Mouse (Mus musculus): Measurements from ENCODE around the gene Tmem8b. TPM values are rescaled to one million over a fixed set of nuclear protein-coding genes. Genes with fewer than 3 reads are reported as not detected.

Gene Tmem8b
- polyA plus RNA-seq, 1 experiment from 2014 or later: 5.6 TPM

DNA sequence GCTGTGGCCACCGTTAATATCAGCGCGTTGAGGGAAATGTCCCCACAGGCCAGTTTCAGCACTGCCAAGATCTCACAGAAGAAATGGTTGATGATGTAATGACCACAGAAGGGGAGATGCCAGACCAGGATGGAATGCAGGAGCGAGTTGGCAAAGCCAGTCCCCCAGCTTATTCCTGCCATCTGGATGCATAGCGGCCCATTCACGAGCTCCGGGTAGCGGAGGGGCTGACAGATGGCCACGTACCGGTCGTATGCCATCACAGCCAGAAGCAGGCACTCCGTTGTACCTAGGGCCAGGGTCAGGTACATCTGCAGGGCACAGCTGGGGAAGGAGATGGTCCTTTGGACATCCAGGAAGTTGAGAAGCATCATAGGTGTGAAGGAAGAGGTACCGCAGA, 27.8 kb downstream of the Tmem8b start:
- 64% methylated on average over 13 of the region's 13 CpGs for WGBS
- DNase-seq (ENCODE audit: low spot score) (peak; percentile 47), ATAC-seq (peak; percentile 46; the same call in 1 of the 2 replicates)
- Histone ChIP-seq H3K27me3 (replicated peaks; ENCODE audit: control insufficient read depth, insufficient read depth, low read length) (no peaks in the 10 kb centered on the region), H3K4me2 (ENCODE audit: low read length) (no peak overlapping the region), H3K36me3 (ENCODE audit: control insufficient read depth, insufficient read depth, low read length) (no peaks in the 10 kb centered on the region), H3K9me3 (replicated peaks; ENCODE audit: control insufficient read depth, low read length) (no peaks in the 10 kb centered on the region), H3K4me3 (ENCODE audit: low read depth, low read length) (no peak overlapping the region), H3K4me1 (ENCODE audit: control insufficient read depth, insufficient read depth, low read length) (no peaks in the 10 kb centered on the region), H3K27ac (ENCODE audit: low read depth, low read length) (no peak overlapping the region), H3K9ac (ENCODE audit: low read length) (no peak overlapping the region)

DNA sequence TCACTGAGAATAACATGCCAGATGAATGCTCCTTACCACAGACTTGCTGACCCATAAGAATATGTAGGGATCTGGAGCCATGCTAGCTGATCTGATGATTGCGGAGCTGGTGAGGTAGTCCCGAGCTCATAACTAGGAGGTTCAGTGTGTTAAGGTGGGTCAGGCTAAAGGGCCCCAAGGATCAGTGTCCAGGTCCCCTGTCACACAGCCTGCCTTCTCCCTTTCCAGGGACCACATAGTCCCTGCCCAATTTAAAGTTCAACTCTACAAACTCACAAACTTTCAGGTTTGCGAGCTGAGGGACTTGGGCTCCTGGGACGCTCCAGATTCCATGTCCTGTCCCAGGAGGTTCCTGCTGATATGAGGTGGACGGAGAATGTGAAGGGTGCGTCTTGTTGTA, 31.9 kb downstream of the Tmem8b start, which contains the start of gene Olfr70:
Olfr70 (minus strand) TSS at position 101 of the 400 bp plus-strand sequence.
- Histone ChIP-seq H3K4me1 (ENCODE audit: control insufficient read depth, insufficient read depth, low read length) (no peaks in the 10 kb centered on the region), H3K4me3 (ENCODE audit: low read depth, low read length) (no peak within 1 kb of the TSS), H3K36me3 (ENCODE audit: control insufficient read depth, insufficient read depth, low read length) (no peaks in the 10 kb centered on the region), H3K4me2 (ENCODE audit: low read length) (no peak within 1 kb of the TSS), H3K27ac (ENCODE audit: low read depth, low read length) (no peak within 1 kb of the TSS), H3K9ac (ENCODE audit: low read length) (no peak within 1 kb of the TSS), H3K27me3 (replicated peaks; ENCODE audit: control insufficient read depth, insufficient read depth, low read length) (no peaks in the 10 kb centered on the region), H3K9me3 (replicated peaks; ENCODE audit: control insufficient read depth, low read length) (no peaks in the 10 kb centered on the region)
- WGBS: 92% methylated on average over 6 of the region's 6 CpGs
- no peak for ATAC-seq
- no peak for DNase-seq (ENCODE audit: low spot score)

DNA sequence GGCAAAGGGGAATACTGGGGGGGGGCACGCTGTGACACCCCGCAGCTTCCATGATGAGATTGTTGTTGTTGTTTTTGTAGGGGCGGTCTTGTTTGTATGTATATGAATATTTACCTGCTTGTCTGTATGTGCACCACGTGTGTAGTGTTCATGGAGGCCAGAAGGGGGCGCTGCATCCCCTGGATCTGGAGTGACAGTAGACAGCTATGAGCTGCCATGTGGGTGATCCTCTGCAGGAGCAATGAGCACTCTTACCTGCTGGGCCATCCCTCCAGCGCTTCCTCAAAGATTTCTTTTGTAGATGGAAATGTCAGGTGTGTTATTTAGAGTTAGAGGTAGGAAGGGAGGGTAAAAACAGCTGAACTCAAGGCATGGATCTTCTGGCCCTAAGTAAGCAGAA, 34.7 kb downstream of the Tmem8b start:
- no peaks in the 10 kb centered on the region for H3K9me3 ChIP-seq (replicated peaks; ENCODE audit: control insufficient read depth, low read length)
- DNase-seq (ENCODE audit: low spot score) (no peak), ATAC-seq (no peak)
- H3K36me3 ChIP-seq (ENCODE audit: control insufficient read depth, insufficient read depth, low read length): no peaks in the 10 kb centered on the region
- 78% methylated on average over 6 of the region's 6 CpGs for WGBS
- no peak overlapping the region for H3K9ac ChIP-seq (ENCODE audit: low read length)
- no peak overlapping the region for H3K4me3 ChIP-seq (ENCODE audit: low read depth, low read length)
- no peak overlapping the region for H3K4me2 ChIP-seq (ENCODE audit: low read length)
- no peaks in the 10 kb centered on the region for H3K27me3 ChIP-seq (replicated peaks; ENCODE audit: control insufficient read depth, insufficient read depth, low read length)
- no peaks in the 10 kb centered on the region for H3K4me1 ChIP-seq (ENCODE audit: control insufficient read depth, insufficient read depth, low read length)
- no peak overlapping the region for H3K27ac ChIP-seq (ENCODE audit: low read depth, low read length)

DNA sequence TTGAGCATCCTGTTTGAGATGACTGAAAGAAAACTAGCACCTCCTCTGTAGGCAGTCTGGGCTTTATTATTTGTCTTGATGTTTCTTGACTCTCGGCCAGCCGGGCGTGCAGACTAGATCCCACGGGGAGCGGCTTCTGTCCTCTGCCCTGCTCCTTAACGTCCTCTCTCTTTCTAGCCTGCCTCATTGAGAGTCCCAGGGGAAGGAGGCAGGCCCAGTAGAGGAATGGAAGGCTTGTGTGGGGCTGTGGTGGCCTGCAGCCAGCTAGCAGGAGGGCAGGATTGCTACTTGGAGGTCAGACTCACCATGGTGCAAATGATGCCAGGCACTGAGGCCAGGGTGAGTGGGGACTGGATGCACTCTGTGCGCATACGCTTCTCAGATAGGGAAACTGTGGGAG, 35.1 kb downstream of the Tmem8b start:
- no peak overlapping the region for H3K4me2 ChIP-seq (ENCODE audit: low read length)
- H3K4me3 ChIP-seq (ENCODE audit: low read depth, low read length): no peak overlapping the region
- H3K27me3 ChIP-seq (replicated peaks; ENCODE audit: control insufficient read depth, insufficient read depth, low read length): no peaks in the 10 kb centered on the region
- no peaks in the 10 kb centered on the region for H3K4me1 ChIP-seq (ENCODE audit: control insufficient read depth, insufficient read depth, low read length)
- WGBS: 85% methylated on average over 8 of the region's 8 CpGs
- no peak overlapping the region for H3K9ac ChIP-seq (ENCODE audit: low read length)
- H3K36me3 ChIP-seq (ENCODE audit: control insufficient read depth, insufficient read depth, low read length): no peaks in the 10 kb centered on the region
- H3K27ac ChIP-seq (ENCODE audit: low read depth, low read length): no peak overlapping the region
- DNase-seq (ENCODE audit: low spot score) (no peak), ATAC-seq (no peak)
- H3K9me3 ChIP-seq (replicated peaks; ENCODE audit: control insufficient read depth, low read length): no peaks in the 10 kb centered on the region

DNA sequence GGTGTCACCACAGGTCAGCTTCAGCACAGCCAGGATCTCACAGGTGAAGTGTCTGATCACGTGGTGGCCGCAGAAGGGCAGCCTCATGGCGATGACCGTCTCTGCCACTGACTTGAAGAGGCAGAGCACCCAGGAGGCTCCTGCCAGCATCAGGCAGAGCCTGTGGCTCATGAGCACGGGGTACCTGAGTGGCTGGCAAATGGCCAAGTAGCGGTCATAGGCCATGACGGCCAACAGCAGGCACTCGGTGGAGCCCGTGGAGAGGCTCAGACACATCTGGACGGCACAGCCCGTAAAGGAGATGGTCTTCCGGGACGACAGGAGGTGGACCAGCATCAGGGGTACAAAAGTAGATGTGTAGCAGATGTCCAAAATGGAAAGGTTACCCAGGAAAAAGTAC, 37.2 kb downstream of the Tmem8b start:
- Histone ChIP-seq H3K27ac (ENCODE audit: low read depth, low read length) (no peak overlapping the region), H3K9ac (ENCODE audit: low read length) (no peak overlapping the region), H3K9me3 (replicated peaks; ENCODE audit: control insufficient read depth, low read length) (no peaks in the 10 kb centered on the region), H3K4me1 (ENCODE audit: control insufficient read depth, insufficient read depth, low read length) (no peaks in the 10 kb centered on the region), H3K4me2 (ENCODE audit: low read length) (no peak overlapping the region), H3K36me3 (ENCODE audit: control insufficient read depth, insufficient read depth, low read length) (no peaks in the 10 kb centered on the region), H3K4me3 (ENCODE audit: low read depth, low read length) (no peak overlapping the region), H3K27me3 (replicated peaks; ENCODE audit: control insufficient read depth, insufficient read depth, low read length) (no peaks in the 10 kb centered on the region)
- DNase-seq (ENCODE audit: low spot score) (no peak), ATAC-seq (no peak)
- 86% methylated on average over 13 of the region's 13 CpGs for WGBS

DNA sequence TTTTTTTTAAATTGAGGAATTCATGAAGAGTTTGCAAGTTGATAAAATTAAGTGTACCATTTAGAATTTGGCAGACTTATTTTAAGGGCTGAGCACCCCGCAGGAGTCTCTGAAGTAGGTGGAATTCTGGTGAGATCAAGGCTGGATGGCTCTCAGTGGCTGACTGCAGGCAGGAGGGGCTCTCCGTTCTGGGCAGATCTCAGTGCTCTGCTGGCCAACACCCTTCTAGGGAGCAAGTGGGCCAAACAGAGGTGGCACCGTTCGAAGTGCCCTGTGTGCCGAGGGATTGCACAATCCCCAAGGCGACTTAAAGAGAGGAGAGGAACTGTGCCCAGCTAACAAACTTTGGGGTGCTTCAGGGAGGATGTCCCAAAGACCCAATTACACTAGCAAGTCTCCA, 41.1 kb downstream of the Tmem8b start, which contains the start of gene Olfr71:
Olfr71 (minus strand) TSS at position 387 of the 400 bp plus-strand sequence.
- H3K36me3 ChIP-seq (ENCODE audit: control insufficient read depth, insufficient read depth, low read length): no peaks in the 10 kb centered on the region
- ATAC-seq (no peak), DNase-seq (ENCODE audit: low spot score) (no peak)
- H3K27me3 ChIP-seq (replicated peaks; ENCODE audit: control insufficient read depth, insufficient read depth, low read length): no peaks in the 10 kb centered on the region
- 80% methylated on average over 6 of the region's 6 CpGs for whole genome bisulfite sequencing
- H3K9me3 ChIP-seq (replicated peaks; ENCODE audit: control insufficient read depth, low read length): no peaks in the 10 kb centered on the region
- no peak within 1 kb of the TSS for H3K4me3 ChIP-seq (ENCODE audit: low read depth, low read length)
- H3K9ac ChIP-seq (ENCODE audit: low read length): no peak within 1 kb of the TSS
- H3K4me2 ChIP-seq (ENCODE audit: low read length): no peak within 1 kb of the TSS
- H3K27ac ChIP-seq (ENCODE audit: low read depth, low read length): no peak within 1 kb of the TSS
- no peaks in the 10 kb centered on the region for H3K4me1 ChIP-seq (ENCODE audit: control insufficient read depth, insufficient read depth, low read length)

DNA sequence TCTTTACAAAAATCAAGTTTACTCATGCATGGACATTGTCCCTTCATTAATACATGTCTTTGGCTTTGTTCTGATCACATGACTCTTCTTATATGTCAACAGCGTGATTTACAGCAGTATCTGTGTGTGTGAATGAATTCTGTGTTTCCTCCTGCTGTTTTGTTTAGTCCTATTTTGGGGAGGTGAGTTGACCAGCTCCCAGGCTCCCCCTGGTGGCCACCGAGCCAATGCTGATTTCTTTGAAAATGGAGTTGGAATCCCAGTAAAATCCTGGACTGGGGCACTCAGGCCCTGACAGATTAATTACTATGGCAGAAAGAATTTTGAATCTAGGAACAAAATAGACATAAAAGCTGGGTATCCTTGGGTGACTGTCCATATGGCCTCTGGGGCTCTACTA, 43.0 kb downstream of the Tmem8b start:
- H3K36me3 ChIP-seq (ENCODE audit: control insufficient read depth, insufficient read depth, low read length): no peaks in the 10 kb centered on the region
- H3K27ac ChIP-seq (ENCODE audit: low read depth, low read length): no peak overlapping the region
- H3K9me3 ChIP-seq (replicated peaks; ENCODE audit: control insufficient read depth, low read length): no peaks in the 10 kb centered on the region
- no peaks in the 10 kb centered on the region for H3K4me1 ChIP-seq (ENCODE audit: control insufficient read depth, insufficient read depth, low read length)
- H3K4me2 ChIP-seq (ENCODE audit: low read length): no peak overlapping the region
- no peak overlapping the region for H3K4me3 ChIP-seq (ENCODE audit: low read depth, low read length)
- H3K27me3 ChIP-seq (replicated peaks; ENCODE audit: control insufficient read depth, insufficient read depth, low read length): no peaks in the 10 kb centered on the region
- ATAC-seq: no peak
- WGBS: 0% methylated on average over 2 of the region's 2 CpGs
- DNase-seq (ENCODE audit: low spot score): peak; percentile 74
- H3K9ac ChIP-seq (ENCODE audit: low read length): no peak overlapping the region

DNA sequence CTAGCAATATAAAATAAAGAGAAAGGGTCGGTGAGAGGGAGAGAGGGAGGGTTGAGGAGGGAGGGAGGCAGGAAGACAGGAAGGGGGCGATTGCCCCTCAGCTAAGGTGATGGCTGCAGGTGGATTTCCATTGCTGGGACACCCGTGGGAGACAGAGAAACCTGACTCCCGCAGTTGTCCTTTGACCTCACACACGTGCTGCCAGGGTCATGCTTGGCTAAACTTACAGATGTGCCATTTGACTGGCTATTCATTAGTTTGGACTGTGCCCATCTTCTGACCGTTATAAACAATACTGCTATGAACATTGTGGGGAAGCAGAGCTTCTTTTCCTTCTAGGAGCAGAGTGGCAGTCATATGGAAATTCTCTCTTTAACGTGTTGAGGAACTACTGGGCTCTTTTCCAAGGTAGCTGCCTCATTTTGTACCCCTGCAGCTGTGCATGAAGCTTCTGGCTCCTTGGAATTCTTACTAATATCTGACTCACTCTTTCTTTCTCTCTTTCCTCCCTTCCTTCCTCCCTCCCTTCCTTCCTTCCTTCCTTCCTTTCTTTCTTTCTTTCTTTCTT, 45.0 kb downstream of the Tmem8b start:
- no peaks in the 10 kb centered on the region for H3K27me3 ChIP-seq (replicated peaks; ENCODE audit: control insufficient read depth, insufficient read depth, low read length)
- H3K9ac ChIP-seq (ENCODE audit: low read length): no peak overlapping the region
- H3K36me3 ChIP-seq (ENCODE audit: control insufficient read depth, insufficient read depth, low read length): no peaks in the 10 kb centered on the region
- no peaks in the 10 kb centered on the region for H3K4me1 ChIP-seq (ENCODE audit: control insufficient read depth, insufficient read depth, low read length)
- DNase-seq (ENCODE audit: low spot score) (peak; percentile 78), ATAC-seq (no peak)
- no peak overlapping the region for H3K27ac ChIP-seq (ENCODE audit: low read depth, low read length)
- H3K4me2 ChIP-seq (ENCODE audit: low read length): no peak overlapping the region
- H3K4me3 ChIP-seq (ENCODE audit: low read depth, low read length): no peak overlapping the region
- H3K9me3 ChIP-seq (replicated peaks; ENCODE audit: control insufficient read depth, low read length): no peaks in the 10 kb centered on the region
- WGBS: 38% methylated on average over 7 of the region's 7 CpGs

DNA sequence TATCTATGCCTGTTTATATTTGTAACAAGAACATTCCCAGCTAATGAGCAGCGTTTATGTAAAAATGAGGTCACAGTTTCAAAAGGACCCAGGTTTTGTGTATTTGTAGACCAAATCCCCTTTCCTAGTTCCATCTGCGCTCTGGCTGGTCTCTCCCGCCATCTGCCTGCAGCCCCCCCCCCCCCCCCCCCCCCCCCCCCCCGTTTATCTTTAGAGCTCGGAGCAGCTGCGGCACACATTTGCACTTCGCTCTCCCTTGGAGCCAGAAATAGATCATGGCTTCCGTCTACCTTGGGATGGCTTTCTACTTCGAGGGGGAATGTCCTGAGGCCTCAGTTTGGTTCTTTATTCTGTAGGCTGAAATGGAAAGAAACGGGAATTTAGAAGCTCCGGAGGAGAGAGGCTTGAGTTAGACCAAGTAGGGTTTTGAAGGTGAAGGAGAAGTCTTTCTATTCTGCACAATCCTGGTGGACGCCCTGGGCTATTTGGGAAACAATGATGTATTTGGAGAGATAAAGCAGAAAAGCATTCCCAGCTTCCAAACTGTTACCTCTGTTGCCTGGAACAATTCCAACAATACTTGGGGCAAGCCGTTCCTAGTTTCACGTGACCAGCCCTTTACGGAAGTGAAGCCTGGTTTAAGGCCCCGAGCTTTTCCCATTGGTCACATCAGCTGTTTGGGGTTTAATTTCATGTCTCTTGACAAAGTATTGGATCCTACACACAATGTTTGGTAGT, 51.9 kb downstream of the Tmem8b start:
- no peak overlapping the region for H3K9ac ChIP-seq (ENCODE audit: low read length)
- 61% methylated on average over 13 of the region's 16 CpGs for WGBS
- H3K27ac ChIP-seq (ENCODE audit: low read depth, low read length): peak overlapping the region; percentile 65
- no peak overlapping the region for H3K4me2 ChIP-seq (ENCODE audit: low read length)
- ATAC-seq (peak; percentile 46), DNase-seq (ENCODE audit: low spot score) (peak; percentile 71)
- H3K4me3 ChIP-seq (ENCODE audit: low read depth, low read length): no peak overlapping the region
- no peaks in the 10 kb centered on the region for H3K27me3 ChIP-seq (replicated peaks; ENCODE audit: control insufficient read depth, insufficient read depth, low read length)
- H3K4me1 ChIP-seq (ENCODE audit: control insufficient read depth, insufficient read depth, low read length): peaks cover 3% of the 10 kb centered on the region; the same call in 1 of the 2 replicates
- no peaks in the 10 kb centered on the region for H3K36me3 ChIP-seq (ENCODE audit: control insufficient read depth, insufficient read depth, low read length)
- no peaks in the 10 kb centered on the region for H3K9me3 ChIP-seq (replicated peaks; ENCODE audit: control insufficient read depth, low read length)

All from forebrain, embryonic 14.5 days (tissue).